Mouse (Mus musculus) adrenal gland, postnatal 4 days (tissue): Measurements from ENCODE around the gene Smap2. TPM values are rescaled to one million over a fixed set of nuclear protein-coding genes. Genes with fewer than 3 reads are reported as not detected.
"Not testable (repeated sequence)": the region's sequence is repeated elsewhere in the genome, so short reads cannot be mapped to it uniquely, and the experiment has no call there.

Experiments used
- DNase-seq, 2 experiments: peaks; one replicate each; pipeline ENCODE4 v3.0.0; 2021 to 2022; ENCODE audit warnings: low spot score in 2 of 2, mixed read lengths in 2 of 2
- long read RNA-seq, 2 experiments: library from polyadenylated mRNA; stranded (forward); transcript quantifications; one replicate each; pipeline ENCODE4 v2.0.0; 2021
- total RNA-seq, 2 experiments: library from RNA; stranded (reverse); gene quantifications; 2 replicates each; pipeline ENCODE4 v1.2.3; 2021

Gene Smap2
- 10 to 100 TPM; 39.4 to 41.5 TPM for total RNA-seq
- long read RNA-seq, experiment 1, transcript Smap2-201 (10 exons, 2,905 nt) = major isoform, 38 of 44 reads
- long read RNA-seq, experiment 1, partial matches to known transcripts = 4 of 44 reads
- long read RNA-seq, experiment 1, other reads (novel, unspliced or antisense) = 2 of 44 reads
- long read RNA-seq, experiment 2, transcript Smap2-201 (10 exons, 2,905 nt) = major isoform, 62 of 78 reads
- long read RNA-seq, experiment 2, partial matches to known transcripts = 7 of 78 reads
- long read RNA-seq, experiment 2, other reads (novel, unspliced or antisense) = 9 of 78 reads

DNA sequence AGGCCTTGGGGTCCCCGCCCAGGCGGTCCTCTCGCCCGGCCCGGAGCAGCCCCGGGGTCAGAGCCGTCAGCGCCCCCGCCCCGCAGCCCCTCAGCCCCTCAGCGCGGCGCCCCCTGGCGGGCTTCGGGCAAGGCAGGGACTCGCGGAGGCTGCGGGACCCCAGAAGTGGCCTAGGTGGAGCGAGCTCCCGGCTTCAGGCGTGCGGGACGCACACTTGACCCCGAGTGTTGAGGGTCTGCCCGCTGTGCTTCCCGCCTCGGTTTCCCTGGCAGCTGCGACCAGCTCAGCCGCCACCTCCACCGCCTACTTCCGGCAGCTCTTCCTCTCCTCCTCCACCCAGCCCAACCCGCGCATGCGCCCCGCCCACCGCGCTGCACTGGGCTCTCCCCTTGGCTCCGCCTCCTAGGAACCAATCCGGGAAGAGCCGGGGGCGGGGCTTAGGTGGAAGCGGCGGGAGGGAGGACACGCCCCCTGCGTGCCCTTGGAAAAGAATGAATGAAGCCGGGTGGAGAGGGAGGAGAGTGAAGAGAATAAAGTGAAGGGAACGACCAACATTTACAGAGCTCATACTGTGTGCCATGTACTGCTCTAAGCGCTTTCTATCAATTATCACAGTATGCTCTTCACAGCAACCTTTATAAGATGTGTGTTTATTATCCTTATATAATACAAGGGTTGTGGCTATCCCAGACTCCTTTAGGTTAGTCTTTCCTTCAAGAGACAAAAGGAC lies at the start of gene Smap2:
TSS of gene Smap2 (minus strand) at position 320 of the 730 bp plus-strand sequence.
- peak; percentile 99 to 100 for DNase-seq

DNA sequence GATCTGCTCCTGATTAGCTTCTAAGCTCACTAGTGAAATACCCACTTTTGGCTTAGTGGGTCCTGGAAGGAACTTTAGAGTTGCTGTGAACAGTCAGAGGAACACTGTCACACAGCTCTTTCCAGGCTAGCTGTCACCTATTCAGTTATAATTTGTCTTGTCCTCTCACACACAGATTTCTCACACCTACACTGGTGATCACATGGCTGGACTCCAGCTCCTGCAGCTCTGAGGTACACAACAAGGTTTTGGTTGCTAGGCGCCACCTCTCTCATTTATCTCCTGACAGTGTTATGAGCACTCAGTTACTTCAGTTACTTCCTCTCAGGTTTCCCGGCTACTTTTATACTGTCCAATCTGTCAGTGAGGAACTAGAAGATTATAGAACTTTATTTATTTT lies 48.3 kb upstream of the Smap2 start:
- DNase-seq = no peak

DNA sequence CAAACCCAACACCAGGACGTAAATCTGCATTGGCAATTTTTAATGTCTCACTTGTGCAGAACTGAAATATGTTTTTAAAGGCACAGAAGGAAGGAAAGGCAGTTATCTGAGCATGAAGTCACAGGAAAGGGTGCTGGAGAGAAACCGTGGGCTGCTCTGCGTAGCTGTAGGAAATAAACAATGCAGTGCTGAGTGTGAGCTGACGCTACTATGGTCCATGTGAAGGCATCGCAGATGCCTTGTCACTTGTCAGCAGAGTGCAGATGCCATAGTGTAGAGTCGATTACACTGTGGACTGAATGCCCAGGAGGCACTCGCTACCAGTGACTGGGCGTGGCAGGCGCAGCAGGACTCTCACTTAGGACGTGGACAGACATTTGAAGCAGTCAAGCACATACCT lies 42.2 kb upstream of the Smap2 start:
- DNase-seq = not testable (repeated sequence)

DNA sequence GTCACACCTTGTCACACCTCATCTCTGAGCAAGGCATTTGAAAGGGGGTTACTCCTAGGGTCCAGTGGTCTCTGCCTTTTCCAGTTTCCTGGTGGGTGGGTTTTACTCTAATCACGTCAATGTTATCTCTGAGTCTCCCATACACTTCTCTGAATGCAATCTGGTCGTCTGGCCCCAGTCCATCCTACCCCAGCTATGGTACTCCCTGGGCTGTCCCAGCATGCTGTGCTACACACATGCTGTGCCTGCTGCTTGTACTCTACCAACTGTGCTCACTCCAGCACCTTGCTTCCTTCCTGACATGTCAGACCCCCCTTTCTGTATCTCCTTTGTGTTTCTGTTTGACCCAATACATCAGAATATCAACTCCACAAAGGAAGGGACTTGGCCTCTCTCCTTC lies 40.0 kb upstream of the Smap2 start:
- no peak for DNase-seq

DNA sequence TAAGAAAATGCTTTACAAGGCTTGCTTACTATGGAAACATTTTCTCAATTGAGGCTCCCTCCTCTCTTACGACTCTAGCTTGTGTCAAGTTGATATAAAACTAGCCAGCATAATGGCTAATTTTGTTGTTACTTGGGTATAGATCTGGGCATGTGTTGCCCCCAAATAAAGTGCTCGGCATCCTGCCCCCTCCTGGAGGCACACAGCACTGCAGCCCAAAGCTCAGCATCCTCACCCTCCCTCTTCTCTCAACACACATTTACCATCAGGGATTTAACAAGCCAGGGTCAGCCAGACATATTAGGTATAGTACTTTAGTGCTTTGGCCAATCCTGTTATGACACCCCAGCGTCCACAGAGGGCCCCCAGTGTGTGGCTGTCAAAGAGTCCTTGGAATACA lies 39.3 kb upstream of the Smap2 start:
- no peak for DNase-seq

DNA sequence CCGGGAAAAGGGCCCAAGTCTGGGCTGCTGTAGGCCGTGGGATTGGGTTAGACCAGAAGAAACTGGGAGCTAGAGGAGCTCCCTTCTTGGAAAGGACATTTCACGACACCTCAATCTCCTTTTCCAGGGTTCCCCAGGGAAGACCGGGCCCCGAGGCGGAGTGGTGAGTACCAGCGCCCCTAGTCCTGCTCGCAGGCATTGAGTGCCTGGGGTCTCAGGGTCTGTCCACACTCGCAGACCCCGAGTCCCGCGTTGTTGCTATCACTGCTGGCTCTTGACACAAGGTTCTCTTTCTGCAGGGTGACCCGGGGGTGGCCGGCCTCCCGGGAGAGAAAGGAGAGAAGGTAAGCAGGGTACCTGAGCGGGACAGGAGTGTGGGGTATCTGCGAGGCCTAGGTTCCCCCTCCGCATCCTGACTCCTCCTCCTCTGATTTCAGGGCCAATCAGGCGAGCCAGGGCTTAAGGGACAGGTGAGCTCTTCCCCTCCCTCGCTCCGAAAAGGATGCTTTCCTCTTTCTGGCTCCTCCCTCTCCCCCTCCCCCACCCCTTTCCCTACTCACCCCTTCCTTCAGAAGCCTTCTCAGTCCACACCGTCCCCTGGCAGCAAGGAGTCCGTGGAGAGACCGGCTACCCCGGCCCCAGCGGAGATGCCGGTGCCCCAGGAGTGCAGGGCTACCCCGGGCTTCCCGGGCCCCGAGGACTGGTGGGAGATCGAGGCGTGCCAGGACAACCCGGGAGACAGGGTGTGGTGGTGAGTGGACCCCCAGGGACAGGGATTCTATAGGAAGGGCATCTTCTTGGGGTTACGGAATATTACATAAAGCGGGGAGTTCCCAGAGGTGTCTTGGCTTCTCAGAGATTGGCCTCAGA lies 35.6 kb upstream of the Smap2 start:
- DNase-seq = no peak

DNA sequence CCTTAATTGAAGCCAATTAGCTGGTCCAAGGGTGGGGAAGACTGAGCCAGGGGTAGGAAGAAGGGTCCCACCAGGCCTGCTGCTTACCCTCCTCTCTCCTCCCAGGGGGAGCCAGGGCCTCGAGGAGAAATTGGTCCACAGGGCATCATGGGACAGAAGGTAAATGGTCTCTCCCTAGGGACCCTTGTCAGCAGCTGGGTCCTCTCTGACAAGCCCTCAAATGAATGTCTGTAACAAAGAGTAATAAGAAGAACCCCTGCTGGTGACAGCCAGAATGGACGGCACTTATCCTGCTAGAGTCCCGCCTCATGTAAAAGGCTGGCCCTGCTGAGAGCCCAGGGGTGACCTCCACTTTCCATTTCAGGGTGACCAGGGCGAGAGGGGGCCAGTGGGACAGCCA lies 34.8 kb upstream of the Smap2 start:
- no peak for DNase-seq

DNA sequence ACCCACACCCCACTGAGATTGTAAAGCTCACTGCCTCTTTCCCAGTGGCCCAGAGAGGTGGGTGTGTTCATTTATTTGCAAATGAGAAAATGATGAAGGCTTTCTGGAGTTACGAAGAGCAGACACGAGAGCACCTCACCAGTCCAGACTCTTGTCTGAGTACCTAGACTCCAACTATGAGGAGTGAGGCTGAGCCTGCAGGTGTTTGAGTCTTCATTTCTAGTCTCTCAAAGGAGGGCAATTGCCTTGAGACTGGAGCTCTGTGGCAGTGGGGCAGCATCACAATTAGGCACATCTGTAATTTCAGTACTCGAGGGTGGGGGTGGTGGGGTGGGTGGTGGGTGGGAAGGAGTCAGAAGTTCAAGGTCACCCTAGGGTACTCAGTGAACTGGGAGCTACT lies 25.9 kb upstream of the Smap2 start:
- no peak for DNase-seq

DNA sequence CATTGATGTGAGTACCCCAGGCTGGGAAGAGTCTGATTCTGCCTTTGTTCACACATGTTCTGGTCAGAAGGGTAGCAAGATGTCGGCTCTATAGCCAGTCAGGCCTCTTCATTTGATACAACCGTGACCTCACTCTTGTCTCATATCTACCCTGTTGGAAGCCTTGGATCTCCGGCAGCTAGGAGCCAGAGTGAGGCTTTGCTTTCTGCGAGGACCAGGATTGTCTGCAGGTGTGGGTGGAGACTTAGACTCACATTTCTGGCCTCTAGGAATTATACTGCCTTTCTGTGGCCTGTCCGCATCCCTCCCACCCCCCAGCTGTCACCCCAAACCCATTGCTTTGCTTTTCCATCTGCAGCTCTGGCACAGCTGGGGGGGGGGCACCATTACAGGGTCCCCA lies 25.4 kb upstream of the Smap2 start:
- DNase-seq = no peak

DNA sequence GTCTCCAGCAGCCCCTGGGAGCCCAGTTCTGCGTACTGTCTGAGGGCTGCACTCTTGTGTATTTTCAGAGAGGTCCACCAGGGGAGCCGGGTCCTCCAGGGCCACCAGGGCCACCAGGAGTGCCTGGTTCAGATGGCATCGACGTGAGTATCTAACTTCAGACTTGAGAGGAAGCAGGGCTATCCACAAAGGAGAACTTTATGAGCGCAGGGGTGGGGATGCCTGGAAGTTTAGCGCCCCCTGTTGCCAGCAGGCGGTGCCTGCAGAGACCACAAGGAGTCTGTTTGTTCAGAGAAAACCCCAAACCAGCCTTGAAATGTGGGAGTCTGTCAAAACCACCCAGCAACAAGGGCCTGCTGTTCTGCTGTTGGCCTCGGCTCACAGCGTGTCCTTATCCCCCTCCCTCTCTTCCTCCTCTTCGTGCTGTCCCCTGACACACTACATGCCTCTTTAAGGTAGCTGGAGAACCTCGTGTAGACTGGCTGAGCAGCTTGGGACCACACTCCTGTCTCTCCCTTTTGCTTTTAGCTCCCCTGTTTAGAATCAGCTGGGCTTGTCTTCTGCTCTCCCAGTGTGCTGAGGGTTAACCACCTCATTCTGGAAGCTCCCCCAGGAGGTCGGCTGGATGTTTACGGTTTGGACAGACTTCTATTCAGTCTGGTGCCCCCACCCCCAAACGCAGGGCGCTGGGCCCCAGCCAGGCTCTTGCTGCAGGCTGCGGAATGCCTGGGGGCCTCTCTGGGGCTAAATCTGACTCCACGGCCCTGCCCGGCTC lies 24.0 kb upstream of the Smap2 start:
- peak in 1 of 2 experiments; percentile 30 for DNase-seq

DNA sequence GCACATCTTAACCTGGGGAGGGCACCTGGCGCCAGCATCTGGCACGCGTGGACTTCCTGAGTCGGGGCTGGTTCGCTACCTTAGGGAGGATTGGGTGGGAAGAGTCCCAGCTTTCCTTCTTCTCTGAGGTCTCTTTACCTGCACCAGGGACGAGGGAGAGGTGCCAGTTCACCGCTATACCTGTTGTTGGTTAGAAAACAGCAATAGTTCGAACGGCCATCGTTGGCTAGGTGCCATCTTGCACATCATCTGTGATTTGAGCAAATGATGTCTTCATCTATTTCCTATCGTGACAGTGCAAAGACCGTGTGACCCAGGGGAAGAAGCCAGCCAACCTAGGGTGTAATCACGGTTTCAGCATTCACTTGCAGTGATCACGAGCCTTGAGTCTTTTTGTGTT lies 23.3 kb upstream of the Smap2 start:
- DNase-seq = no peak

DNA sequence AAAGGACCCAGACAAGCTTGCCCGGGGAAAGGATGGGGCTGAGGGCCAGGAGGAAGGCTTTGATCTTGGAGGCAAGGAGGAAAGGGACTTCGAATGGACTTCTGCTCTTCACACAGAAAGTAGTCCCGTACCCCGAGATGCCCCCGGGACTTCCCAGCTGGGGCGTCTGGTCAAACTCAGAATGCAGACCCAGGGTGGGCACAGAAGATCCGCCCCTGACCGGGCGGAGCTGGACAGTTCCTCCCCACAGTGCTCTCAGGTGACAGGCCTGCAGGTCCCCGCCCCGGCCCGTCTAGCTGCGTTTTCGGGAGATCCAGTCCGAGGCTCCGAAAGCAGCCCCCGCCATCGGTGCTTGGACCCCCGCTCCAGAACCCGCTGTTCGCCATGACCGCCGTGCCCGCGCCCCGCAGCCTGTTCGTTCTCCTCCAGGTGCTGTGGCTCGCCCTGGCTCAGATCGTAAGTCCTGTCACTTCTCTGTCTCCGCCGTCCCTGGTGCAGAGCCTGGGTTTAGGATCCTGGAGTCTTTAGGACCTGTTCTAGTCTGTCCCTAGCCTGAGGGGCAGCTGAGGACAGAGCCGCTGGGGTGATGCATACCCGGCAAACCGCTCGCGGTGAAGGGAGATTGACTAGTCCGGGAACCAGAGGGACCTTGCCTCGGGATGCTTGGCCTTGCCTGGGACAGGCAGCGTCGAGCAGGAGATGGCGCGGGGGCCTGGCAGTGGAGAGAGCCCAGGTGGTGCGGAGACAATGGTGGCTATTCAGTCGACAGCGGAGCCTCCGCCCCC lies 22.5 kb upstream of the Smap2 start, which contains the start of gene Col9a2:
TSS of gene Col9a2 (plus strand) at position 55 of the 785 bp plus-strand sequence.
- no peak for DNase-seq

DNA sequence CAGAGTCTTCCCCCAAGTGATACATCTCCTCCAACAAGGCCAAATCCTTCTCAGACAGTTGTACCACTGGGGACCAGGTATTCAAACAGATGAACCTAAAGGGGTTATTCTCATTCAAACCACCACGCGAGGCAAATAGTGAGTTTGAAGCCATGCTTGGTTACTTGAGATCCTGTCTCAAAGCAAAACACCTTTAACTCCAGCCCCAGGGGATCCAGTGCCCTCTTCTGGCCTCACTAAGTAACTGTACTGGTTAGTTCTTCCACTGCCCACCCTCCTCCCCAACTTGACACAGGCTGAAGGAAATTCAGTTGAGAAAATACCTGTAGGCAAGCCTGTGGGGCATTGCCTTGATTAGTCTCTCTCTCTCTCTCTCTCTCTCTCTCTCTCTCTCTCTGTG lies 16.0 kb upstream of the Smap2 start:
- no peak for DNase-seq

DNA sequence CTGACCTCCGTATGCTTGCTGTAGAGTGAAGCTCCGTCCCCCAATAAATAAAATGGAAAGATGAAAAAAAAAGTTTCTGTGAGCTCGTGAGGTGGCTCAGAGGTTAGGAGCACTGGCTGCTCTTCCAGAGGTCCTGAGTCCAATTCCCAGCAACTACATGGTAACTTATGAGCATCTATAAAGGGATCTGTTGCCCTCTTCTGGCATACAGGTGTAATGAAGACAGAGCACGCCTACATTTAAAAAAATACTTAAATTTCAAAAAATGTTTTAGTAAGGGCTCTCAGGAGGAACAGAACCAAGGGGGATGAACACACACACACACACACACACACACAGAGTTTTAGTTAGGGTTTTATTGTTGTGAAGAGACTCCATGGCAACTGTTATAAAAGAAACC lies 14.4 kb upstream of the Smap2 start:
- no peak for DNase-seq

DNA sequence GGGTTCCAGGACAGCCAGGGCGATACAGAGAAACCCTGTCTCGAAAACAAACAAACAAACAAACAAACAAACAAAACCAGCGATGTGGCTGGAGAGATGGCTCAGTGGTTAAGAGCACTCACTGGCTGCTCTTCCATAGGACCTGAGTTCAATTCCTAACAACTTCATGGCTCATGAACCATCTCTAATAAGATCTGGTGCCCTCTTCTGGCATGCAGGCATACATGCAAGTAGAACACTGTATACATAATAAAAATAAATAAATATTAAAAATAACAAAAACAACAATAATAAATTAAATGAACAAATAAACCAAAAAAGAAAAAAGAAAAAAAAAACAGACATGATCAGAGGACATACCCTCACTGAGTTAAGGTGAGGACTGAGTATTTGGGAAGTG lies 12.6 kb upstream of the Smap2 start:
- no peak for DNase-seq

DNA sequence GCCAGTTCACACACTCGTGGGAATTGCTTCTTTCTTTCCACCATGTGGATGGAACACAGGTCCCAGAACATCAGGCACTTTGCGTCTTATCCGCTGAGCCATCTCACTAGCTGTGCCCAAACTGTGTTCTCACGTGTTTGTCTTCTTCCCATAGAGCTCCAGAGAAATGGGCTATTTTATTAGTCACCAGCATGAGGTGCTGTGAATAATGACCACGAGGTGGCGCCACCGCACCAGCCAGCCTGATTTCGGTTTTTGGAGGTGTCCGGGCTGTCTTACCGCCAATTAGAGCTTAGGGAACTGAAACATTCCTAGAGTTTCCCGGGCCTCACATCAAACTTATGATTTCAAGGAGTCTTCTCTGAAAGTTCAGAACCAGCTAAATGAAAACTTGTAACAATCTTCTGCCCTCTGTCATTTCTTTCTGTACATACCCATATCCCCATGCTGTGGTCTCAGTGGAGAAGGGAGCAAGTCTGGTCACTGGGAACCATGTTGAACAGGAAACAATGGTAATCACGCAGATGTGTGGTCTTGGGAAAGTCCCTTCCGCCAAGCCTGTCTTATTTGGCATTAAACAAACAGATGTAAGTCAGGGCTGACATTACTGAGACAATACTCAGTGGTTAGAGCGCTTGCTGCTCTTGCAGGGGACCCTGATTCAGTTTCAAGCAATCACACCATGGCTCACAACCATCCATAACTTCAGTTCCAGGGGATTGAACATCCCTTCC lies 11.8 kb upstream of the Smap2 start:
- DNase-seq = no peak

DNA sequence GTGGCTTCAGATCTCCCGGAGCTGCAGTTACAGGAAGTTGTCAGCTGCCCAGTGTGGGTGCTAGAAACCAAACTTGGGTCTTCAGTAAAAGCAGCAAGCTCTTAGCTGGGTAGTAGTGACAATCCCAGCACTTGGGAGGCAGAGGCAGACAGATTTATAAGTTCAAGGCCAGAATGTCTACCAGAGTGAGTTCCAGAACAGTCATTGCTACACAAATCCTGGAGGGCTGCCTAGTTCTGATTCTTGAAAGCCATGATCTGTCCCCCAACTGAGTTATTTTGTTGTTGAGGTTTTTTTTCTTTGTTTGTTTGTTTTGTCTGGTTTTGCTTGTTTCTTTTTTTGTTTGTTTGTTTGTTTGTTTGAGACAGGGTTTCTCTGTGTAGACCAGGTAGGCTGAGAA lies 11.1 kb upstream of the Smap2 start:
- no peak for DNase-seq

DNA sequence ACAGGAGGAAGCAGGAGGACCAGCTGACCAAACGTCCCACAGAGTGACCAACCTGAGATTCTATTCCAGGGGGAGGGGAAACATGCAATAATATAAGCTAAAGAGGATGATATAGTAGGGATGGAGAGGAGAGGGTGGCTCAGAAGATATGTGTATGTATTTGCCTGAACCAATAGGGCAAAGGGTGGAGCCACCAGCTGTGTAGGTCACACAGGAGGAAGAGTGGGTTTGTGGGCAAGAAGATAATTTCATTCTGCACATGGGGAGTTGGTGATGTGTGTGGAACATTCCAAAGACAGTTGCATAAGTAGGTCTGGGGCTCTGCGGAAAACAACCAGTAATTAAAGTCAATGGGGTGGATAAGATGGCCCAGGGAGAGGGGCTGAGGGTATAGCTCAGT lies 8.6 kb upstream of the Smap2 start:
- DNase-seq = no peak

DNA sequence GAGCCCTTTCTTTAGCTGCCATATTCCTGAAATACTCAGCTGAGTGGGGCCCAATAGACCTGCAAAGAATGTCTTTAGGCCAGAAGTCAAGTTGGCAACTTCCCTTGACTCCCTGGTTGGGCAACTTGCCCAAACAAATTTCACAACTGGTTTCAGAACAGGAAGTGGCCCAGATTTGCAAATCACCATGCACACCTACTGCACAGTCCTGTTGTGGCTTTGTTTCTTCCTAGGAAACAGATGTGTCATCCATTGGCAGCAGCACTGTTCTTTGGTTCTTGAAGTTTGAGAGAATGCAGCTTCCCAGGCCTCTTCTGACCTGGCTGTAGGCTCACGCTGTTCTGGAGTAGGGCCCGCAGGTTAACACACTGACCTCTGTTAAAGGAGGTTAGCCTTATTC lies 6.9 kb upstream of the Smap2 start:
- peak in 1 of 2 experiments; percentile 31 for DNase-seq

DNA sequence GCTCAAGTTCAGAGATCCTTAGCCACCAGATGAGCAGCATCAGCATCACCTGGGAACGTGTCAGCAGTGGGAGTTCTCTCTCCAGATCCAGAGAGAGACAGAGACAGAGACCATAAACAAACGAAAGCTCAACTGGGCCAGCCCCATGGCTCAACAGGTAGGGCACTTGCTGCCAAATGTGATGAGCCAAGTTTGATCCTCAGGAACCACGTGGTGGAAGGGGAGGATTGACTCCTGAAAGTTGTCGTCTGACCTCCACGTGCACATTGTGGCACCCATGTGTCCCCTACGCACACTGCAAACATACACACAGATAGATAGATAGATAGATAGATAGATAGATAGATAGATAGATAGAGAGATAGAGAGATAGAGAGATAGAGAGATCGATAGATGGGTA lies 6.4 kb upstream of the Smap2 start:
- DNase-seq = no peak
